Mouse (Mus musculus) cerebellum, adult 2 months (tissue): Measurements from ENCODE around the gene Fezf1.

Source experiments
- CTCF ChIP-seq: fragments of 200-500 bp; IDR thresholded peaks from 2 replicates; pipeline ENCODE4 v1.5.1; 2011; ENCODE audit warnings: low read depth, mild to moderate bottlenecking, control low read depth, low read length, moderate library complexity, borderline replicate concordance; ENCODE audit not compliant: insufficient read depth
- POLR2A ChIP-seq: fragments of 200-500 bp; IDR thresholded peaks from 2 replicates; pipeline ENCODE4 v1.6.1; 2011; ENCODE audit warnings: low read length, control low read depth, borderline replicate concordance; ENCODE audit not compliant: insufficient read depth

DNA sequence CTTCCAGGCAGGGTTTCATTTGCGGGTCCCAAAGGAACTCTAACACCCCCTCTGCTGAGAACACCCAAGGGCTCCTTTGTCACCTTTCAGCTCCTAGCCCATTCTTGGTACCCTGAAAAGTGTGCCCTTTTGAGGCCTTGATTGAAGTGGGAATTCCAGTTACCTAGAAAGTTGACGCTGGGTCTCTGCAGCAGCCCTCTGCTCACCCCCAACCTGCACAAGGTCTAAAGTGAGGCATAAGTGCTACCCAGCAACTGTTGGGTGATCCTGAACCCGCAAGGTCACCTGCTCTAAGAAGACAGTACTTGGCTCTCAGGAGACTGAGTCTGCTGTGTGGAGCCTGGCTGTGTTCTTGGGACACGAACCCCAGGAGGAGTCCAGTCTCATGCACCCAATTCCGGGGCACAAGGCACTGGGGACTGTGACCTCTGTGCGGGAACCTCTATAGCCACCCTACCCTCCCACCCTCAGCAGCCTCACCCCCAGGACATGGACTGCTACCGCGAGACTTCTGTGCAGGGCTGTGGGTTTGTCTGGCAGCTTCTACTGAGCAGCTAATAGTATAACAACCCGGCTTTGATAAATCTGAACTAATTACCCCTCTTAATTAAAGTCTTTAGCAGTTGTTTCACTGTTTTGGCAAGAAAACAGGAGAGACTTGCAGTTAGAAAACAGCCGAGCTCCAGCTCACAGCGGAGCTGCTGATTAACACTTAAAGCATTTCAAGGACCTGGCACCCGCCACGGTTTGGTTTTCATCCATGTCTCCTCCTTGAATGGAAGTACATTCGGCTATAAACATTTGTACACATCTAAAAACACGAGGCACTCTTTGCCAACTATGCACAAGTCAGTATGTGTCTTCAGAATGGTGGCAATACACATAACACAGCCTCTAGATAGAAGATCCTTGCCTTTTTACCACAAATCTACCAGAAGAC is 4.1 kb downstream of the Fezf1 start:
- TF ChIP-seq CTCF (no peak), POLR2A (no peak)
